Mouse (Mus musculus): Measurements from ENCODE around the gene Gm45623.
A peak's percentile ranks its signal among the peaks of the same experiment; 100 is the strongest.

Gm45623 gene

DNA sequence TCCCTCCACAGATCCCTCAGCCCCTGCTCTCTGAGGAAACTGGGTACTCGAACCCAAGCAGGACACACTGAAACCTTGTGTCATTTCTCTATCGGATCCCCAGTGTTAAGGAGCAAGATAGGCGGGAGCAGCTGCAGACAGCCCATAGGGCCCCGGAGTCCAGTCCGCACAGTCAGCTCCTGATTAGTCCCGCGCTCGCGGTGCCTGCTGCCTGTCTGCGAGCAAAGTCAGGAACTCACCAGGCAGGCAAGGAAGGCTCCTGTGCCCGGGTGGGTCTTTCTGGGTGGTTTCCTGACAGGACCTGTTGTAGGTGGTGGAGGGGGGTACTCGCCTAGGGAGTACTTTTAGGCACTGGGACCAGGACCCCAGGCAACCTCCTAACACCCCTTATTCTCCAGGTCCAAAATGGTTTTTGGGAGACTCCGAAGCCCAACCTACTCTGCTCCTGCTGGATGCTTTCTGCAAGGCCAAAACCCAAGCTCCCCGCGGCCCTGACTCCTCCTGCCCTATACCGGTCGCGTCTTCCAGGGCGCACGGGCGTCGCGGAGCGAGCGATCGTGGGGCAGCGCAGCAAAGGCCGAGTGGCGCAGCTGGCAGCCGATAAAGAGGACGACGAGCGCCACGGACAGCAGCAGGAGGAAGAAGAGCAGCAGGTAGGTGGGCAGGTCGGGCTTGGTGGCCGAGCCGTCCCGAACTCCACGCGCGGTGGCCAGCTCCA is 994 bp downstream of the Gm45623 start:
- DNase-seq (ENCODE audit: low spot score in 2 of 2) = no peak

DNA sequence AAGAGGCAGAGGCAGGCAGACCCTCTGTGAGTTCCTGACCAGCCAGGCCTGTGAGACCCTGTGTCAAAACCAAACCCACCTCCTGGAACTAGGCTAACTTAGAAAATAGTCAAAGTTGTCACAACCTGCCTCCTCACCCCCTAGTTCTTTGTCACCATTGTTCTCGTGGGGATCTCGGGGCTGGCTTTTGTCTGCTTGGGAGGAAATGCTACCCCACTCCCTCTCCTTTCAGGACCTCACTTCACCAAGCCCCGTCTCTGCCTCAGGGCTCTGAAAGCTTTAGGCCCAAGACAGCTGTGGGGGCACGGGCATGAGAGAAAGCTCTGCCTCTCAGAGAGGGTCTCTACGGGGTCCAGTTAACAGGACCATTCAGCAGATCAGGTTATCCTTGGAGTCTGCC is 1.9 kb downstream of the Gm45623 start:
- DNase-seq (ENCODE audit: low spot score in 2 of 2) = no peak

DNA sequence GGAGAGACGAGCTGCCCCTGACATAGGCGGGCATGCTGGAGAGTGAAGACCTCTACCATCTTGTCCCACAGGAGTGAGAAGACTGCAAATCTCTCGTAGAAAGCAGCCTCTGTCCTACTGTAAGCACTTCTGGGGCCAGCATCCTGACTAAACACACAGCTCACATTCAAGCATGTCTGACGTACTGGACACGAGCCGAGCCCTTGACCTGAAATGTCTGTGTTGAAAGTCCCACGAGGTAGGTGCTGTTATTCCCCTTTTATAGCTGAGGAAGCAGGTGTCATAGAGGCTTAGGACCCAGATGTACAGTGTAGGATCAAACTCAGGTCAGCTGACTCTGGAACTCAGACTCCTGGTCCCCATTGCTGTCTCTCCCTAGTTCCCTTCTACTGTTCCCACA is 4.2 kb downstream of the Gm45623 start:
- DNase-seq (ENCODE audit: low spot score in 2 of 2) = no peak

DNA sequence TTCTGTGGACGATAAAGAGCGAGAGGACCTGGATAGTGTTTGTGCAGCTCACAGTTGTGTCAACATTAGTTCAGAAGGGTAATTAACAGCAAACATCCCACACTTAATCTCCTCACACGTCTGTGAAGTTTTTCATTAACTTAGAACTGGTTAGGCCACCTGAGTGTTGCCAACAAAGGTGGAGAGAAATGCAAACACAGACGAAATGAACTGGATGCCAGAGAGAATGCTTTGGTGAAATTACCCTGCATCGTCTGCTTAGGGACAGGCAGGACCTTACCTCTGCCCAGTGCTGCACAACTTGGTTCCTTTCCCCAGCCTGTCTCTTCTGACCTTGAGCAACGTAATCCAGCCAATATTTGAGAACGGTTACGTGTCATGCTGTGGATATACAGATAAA is 6.1 kb downstream of the Gm45623 start:
- no peak for DNase-seq (ENCODE audit: low spot score in 2 of 2)

DNA sequence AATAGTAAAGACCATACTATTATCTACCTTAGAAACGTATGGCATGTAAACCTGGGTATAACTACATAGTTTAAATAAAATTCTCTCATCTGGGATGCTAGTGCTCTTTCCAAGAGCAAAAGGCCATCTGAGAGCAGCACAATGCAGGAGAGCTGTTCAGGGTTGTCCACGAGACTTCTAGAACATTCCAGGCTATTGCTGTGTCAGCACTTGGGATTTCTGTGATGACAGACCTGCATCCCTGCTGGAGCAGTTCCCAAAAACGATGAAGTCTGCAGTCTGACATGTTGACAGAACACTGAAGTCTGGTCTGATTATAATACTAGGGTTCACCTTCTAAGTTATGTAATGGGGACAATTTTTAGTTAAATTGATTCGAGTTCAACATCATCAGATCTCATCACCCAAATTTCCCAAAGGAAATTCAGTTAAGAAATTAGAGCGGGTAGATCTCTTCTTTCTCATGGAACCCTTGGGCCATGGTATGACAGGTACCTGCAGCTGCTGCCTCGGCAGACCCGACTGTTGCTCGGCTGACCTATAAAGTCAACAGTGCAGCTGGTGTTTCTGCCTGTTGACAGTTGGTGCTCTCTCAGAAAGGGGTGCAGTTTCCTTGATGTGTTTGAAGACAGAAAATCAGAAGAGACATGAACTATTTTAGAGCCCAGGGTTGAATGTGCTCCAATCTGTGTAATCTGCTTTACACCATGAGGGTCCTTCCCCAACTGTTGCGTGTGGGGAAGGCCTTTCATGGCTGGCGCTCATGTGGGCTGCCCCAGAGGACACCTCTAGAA is 6.7 kb downstream of the Gm45623 start:
- no peak for DNase-seq (ENCODE audit: low spot score in 2 of 2)

DNA sequence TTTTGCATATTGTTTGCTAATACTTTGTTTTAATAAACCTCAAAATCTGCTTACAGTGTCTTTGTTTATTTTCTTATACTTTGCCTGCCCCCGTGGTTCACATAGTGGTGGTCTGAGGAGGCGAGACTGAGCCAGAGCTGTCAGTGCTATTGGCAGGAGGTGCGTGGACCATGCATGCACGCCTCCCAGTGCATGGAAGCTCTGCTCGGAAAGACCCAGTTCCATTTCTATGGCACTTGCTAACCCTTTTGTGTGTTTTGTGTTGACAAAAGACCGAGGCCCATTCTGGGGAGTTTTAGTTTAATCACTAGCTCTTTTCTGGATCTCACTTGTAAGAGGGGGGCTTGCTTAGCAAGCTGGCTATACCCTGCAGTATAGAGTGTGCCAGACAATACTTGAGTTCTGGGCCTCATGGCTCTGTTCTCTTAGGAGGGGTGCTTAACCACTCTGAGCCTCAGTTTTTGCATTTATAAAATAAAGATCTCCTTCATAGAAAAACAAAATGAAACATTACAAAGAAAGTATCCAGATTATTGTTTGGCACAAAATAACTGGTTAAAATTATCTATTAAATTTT is 11.2 kb downstream of the Gm45623 start:
- no peak for DNase-seq (ENCODE audit: low spot score in 2 of 2)

DNA sequence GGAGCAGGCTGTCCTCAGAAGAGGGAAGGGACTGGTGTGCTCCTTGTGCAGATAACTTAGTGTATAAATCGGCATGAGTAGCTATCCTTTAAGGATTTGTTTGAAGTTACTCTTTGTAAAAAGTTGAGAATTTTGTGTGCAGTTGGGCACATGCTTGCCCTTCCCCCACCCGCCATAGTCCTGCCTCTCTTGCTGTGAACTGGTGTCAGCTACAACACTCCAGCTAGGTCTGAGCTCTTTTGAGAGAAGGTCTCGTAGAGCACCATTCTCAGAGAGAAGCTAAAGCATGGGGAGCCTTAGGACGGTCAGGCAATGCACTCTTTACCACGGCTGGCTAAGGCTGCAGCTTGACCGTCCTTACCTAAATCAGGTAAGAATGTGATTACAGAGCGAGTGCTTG is 11.9 kb downstream of the Gm45623 start:
- DNase-seq (ENCODE audit: low spot score in 2 of 2) = no peak

DNA sequence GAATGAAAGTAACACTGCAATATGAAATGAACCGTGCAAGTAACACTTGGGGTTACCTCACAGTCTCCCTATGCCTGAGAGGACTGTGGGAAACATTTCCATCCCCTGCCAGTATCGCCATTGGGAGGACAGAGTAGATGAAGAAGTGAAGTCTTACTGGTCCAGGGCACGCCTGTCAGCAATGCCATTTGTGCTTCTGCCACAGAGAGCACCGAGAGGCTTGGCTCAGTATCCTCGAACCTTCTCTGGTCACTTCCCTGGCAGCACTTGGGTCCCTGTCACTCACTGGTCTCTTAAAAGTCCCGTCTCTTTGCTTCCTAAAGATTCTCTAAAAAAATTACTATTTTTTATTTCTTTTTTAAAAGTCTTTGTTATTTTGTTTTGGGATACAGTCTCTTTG is 13.1 kb downstream of the Gm45623 start:
- no peak for DNase-seq (ENCODE audit: low spot score in 2 of 2)

DNA sequence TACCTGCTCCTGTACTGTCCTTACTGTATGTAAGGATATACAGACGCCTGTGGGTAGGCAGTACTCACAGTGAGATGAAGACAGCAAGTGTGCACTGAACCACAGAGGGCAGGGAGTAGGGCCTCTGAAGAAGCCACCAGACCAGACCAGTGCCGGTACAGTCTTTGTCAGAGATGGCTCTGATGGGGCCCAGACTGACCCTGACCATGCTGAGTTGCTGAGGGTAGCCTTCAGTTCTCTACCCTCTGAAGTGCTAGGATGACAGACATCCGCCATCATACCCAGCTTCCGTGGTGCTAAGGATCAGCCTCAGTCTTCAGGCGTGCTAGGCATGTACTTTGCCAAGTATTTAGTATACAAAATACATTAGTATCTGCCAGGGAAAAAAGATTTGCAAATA is 14.1 kb downstream of the Gm45623 start:
- DNase-seq (ENCODE audit: low spot score in 2 of 2) = no peak

DNA sequence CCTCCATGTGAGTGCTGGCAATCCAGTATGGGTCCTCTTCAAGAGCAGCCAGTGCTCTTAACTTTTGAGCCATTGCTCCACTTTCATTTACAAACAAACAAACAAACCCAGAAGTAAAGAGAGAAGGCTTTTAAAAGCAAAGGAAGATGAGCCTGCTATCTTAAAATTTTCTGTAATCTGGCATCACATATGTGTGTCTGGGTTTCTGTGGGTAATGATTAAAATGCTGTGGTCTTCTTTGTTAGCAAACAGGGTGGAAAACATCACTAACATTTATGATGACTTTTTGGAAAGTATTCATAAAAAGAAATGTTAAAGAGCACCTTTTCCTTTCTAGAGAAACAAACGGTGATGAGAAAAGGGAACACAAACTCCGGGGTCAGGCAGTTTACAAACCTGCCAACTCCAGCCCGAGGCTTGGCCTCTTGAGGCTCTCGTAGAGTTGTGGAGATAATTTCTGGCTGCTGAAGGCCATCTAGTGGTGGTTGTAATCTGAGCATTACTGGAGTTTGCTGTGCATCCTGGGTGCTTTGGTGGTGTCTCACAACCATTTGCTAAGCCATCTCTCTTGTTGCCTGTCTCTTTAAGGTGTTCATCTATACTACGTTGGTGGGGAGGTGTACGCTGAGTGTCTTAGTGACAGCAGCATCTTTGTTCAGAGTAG is 18.3 kb downstream of the Gm45623 start:
- peak; percentile 13 to 34 for DNase-seq (ENCODE audit: low spot score in 2 of 2)

DNA sequence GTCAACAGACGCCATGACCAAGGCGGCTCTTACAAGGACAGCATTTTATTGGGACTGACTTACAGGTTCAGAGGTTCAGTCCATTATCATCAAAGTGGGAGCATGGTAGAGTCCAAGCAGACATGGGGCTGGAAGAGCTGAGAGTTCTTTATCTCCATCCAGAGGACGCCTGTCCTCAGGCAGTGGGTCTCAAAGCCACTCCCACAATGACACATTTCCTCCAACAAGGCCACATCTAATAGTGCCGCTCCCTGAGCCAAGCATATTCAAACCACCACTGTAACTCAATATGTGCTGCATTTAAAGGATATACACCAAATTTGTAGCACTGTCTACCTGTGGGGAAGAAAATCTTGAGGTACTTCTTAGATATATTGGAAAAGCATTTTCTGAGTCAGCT is 19.0 kb downstream of the Gm45623 start:
- no peak for DNase-seq (ENCODE audit: low spot score in 2 of 2)

DNA sequence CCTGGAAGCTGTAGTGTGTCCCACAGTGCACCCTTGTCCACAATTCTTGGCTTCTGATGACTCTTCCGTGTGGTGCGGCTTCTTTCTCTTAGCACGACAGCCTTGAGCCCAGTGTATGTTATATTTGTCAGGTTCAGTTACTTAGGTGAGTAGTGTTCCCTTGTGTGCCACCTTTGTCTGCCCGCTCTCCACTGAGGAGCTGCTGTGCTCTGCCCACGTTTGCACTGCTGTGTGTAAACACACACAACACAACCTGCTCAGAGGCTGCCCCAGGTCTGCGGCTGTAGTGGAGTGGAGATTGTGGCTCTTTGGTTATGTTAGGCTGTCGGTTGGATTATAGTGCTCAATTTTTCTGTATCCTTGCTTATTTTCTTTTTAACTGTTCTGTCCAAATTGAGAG is 24.6 kb downstream of the Gm45623 start:
- no peak for DNase-seq (ENCODE audit: low spot score in 2 of 2)

DNA sequence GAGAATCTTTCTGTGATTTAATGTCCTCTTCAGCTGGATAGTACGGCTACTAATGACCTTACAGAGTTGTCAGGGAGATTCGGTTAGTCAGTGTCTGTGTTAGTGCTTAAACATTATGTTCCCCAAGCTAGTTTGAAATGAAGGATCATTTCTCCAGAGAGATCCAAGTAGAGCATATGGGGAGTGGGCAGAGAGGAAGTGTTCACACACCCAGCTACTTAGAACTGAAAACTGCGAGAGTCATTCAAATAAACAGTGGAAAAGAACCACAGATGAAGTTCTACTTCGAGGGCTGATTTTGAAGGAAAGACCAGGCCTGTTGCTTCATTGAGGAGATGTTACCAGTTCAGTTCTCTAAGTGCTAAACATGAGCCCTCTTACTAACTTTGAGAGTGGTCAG is 27.1 kb downstream of the Gm45623 start:
- peak in 1 of 2 experiments; percentile 39 for DNase-seq (ENCODE audit: low spot score in 2 of 2)

DNA sequence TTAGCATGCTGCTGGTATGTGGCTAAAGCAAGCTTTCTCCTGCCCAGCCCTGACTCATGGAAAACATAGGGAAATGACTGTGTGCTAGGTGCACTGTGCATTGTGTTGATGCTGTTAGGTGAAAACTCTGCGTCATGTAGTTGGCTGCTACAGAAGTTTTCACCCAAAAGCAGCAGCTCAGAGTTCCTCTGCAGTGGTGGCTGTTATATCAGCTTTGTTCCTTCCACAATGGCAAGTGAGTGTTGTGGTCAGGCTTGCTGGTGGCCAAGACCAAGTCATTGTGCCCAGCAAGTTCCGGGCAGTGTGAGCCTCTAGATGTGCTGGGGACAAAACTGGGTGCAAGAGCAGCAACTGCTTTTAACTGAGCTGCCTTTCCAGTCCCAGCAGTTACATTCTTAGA is 41.4 kb downstream of the Gm45623 start:
- DNase-seq (ENCODE audit: low spot score in 2 of 2) = no peak

DNA sequence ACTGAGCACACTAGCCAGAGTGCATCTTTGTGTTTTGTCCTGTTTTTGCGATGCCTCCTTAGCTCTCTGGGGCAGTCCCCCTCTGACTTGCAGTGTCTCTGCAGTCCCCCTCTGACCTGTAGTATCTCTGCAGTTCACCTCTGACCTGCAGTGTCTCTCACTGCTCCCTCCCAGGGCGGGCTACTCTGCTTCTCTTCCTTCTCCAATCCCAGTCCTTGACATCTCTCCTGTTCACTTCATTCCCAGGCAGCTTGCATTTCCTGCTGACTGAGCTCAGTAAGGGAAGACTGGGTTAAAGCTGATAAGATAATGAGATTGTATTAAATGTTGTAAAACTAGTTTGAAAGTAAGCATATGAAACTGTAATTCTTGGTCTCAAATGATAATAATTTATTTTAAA is 43.0 kb downstream of the Gm45623 start:
- DNase-seq (ENCODE audit: low spot score in 2 of 2) = no peak

DNA sequence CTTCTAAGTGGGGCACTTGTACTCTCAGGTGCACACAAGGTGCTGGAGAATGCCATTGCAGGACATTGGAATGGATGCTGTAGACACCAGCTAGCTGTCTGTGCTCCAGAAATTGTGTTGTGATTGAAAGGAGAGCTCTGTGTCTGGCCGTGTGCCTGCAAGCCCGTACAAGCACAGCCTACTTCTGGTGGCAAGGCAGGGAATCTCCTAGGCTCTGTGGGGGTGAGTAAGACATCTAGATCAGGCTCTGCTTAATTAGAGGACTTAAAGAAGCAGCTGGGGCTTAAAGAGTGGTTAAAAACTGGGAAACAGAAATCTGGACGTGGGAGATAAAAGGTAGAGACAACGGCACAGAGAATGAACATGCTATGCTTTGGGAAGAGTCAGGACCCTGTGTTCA is 46.0 kb downstream of the Gm45623 start:
- DNase-seq (ENCODE audit: low spot score in 2 of 2) = no peak

DNA sequence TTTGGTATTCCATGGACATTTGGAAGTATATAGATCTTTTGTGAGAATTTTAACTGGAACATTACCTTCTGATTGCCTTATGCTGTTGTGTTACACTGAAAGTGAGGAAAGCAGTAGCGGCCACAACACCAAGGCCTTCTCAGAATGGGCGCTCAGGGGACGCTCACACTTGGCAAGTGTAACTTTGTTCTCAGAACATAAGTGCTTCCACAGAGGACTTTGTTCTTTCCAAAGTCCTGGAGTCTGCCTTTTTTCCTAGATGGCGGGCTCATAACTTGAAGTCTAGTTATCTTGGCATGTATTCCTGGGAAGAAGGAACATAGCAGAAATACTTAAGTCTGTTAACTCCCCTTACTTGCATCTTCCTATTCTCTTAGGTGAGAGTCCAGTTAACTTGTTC is 46.5 kb downstream of the Gm45623 start:
- DNase-seq (ENCODE audit: low spot score in 2 of 2) = no peak

DNA sequence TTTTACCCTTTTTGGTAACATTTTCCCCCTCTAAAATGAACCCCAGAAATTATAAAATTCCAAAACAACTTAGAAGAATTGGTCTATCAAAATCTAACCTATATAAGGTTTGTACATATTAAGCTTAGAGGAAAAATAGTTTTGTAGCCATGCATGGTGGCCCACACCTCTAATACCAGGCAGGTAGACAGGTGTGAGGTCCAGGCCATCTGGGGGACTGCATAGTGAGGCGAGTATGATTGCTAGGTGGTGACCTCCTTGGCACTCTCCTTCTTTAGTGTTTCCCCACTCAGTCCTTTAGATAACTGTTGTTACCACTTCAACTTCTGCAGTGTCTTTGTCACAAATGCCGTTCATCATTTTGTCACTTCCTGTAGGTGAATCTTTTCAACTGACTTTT is 49.0 kb downstream of the Gm45623 start:
- DNase-seq (ENCODE audit: low spot score in 2 of 2) = no peak

DNA sequence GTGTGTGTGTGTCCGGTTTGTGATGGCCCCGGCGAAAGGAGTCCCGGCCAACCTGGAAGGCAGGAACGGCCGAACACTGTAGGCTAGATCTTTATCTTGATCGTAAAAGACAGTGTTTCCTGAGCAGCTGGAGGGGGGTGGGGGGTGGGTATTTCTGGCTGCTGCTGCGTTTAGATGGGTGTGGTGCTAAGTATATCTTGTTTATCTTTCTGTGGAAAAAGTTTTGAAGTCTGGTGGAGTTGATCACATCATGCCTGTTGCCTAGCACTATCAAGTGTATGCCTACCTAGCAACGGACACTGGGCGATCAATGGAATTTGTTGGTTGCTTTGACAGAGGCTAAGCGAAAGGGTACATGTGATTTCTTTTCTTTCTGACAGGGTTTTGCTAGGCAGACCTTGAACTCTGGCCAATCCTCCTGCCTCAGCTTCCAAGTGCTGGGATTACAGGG is 49.7 kb downstream of the Gm45623 start:
- no peak for DNase-seq (ENCODE audit: low spot score in 2 of 2)

DNA sequence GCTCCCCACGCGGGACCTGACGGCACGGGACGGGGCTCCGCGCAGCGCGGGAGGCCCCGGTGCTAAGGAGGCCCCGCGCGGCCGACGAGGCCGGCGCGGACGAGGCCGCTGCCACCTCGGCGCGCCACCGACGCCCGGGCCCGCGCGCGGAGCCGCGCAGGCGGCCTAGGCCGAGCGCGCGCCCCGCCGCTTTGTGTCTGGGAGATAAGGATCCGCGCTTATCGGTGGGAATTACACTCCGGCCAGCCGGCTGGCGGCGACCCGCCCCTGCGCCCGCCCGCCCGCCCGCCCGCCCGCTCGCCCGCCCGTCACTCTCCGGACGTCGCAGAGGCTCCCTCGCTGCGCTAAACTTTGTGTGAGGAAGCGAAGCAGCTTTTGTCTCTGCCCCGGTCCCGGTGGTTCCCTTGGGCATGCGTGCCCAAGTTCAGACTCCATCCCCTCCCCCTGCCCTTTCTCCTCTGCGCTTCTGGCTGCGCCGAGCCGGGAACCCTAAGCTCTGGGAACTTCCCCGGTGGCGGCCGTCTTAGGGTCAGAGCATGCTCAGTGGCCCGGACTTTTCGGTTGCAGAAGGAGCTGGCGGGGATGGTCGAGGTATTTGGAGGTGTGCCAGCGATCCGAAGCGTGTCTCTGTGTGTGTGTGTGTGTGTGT is 50.3 kb downstream of the Gm45623 start:
- peak; percentile 35 to 48 for DNase-seq (ENCODE audit: low spot score in 2 of 2)

DNA sequence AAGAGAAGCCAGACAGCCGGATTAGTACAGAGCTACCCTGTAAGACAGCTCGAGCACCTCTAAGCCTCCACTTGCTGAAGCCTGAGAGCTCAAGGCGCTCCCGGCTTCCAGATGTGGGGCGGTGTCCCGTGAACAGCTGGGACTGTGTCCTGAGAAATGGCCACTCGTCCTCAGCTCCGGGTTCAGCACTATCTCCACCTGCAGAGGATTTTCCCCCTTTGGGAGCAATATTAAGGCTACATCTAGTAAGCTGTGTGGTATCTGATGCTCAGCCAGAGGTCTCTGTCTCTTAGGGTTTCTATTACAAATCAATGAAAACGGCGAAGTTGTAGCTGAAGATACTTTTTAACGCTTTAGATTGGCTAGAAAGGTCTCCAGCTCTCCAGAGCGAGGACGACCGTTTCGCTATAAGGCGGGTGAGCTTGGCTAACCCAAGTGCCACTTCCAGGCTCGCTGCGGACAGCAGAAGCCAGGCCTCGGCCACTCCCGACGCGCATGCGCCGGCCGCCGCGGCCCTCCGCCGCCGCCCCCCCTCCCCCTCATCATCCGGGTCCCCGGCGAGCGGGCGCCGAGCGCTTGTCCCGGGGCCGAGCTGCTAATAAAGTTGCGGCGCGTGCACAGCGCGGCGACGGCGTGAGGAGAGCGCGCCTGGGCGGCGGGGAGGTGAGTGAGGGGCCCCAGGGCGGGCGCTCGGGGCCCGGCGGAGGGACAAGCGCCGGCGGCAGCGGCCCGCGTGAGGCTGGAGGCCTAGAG is 51.0 kb downstream of the Gm45623 start, which contains the start of gene Smad5:
Gene Smad5, plus strand, starts transcription at position 542 of the 753 bp plus-strand sequence.
- peak; percentile 76 to 77 for DNase-seq (ENCODE audit: low spot score in 2 of 2)

All from frontal cortex, postnatal 36 days (tissue).